Mouse (Mus musculus) hematopoietic stem cell, adult 5-6 weeks (primary cell): Measurements from ENCODE around the gene Lct. TPM values are rescaled to one million over a fixed set of nuclear protein-coding genes. Genes with fewer than 3 reads are reported as not detected.
A peak's percentile ranks its signal among the peaks of the same experiment; 100 is the strongest.
"Not testable (repeated sequence)": the region's sequence is repeated elsewhere in the genome, so short reads cannot be mapped to it uniquely, and the experiment has no call there.

Source experiments
- ATAC-seq, 2 experiments: fragments of 125-278 bp in 1 of 2; replicated peaks in 1 of 2; 2 replicates each; pipeline ENCODE4 v1.8.0; 2016 to 2017; ENCODE audit warnings: inconsistent platforms in 2 of 2, mild to moderate bottlenecking in 2 of 2, moderate number of reproducible peaks in 2 of 2, low read depth in 1 of 2, moderate TSS enrichment in 1 of 2; ENCODE audit not compliant: low FRiP score in 2 of 2, poor library complexity in 2 of 2, severe bottlenecking in 2 of 2, insufficient read depth in 1 of 2, low TSS enrichment in 1 of 2
- total RNA-seq: library from RNA; stranded (forward); fragments of 172-1452, 232-1000 nt; gene quantifications from 2 replicates; pipeline ENCODE4 v1.2.3, GENCODE M21; 2017

The Lct gene
- total RNA-seq, 1 experiment from 2014 or later, result 0.10 TPM

- peak; percentile 93 to 96 for ATAC-seq
These were observed 13.5 kb downstream of the Lct start for GRCm38 (mm10) chr1:128314665-128315064.

GRCm38 (mm10) chr1:128309043-128309442 is 19.1 kb downstream of the Lct start:
- ATAC-seq, result no peak

GRCm38 (mm10) chr1:128303900-128304299 is 24.2 kb downstream of the Lct start:
- no peak for ATAC-seq

GRCm38 (mm10) chr1:128295717-128296528 is 32.2 kb downstream of the Lct start:
- ATAC-seq, result no peak

- ATAC-seq, result no peak
These were observed 32.8 kb downstream of the Lct start for GRCm38 (mm10) chr1:128295296-128295695.

- ATAC-seq, result no peak
These were observed 34.6 kb downstream of the Lct start for GRCm38 (mm10) chr1:128293524-128293923.

GRCm38 (mm10) chr1:128290295-128290694 is 37.8 kb downstream of the Lct start:
- ATAC-seq, result no peak

- ATAC-seq, result no peak
These were observed 43.0 kb downstream of the Lct start for GRCm38 (mm10) chr1:128285136-128285535.

GRCm38 (mm10) chr1:128284157-128284690 is 43.9 kb downstream of the Lct start:
- ATAC-seq, result peak in 1 of 2 experiments; percentile 53; a peak in 2 of 4 replicates

- no peak for ATAC-seq
These were observed 45.2 kb downstream of the Lct start for GRCm38 (mm10) chr1:128282924-128283323.

GRCm38 (mm10) chr1:128281753-128282152 is 46.4 kb downstream of the Lct start:
- ATAC-seq, result no peak

- ATAC-seq, result no peak
These were observed 49.6 kb downstream of the Lct start for GRCm38 (mm10) chr1:128278563-128278962.

- ATAC-seq, result no peak
These were observed 52.2 kb downstream of the Lct start for GRCm38 (mm10) chr1:128275908-128276307.

GRCm38 (mm10) chr1:128270731-128271130 is 57.4 kb downstream of the Lct start:
- ATAC-seq, result no peak

GRCm38 (mm10) chr1:128267061-128267460 is 61.1 kb downstream of the Lct start:
- not testable (repeated sequence) for ATAC-seq

GRCm38 (mm10) chr1:128244727-128245355 is 83.3 kb downstream of the Lct start:
- ATAC-seq, result peak; percentile 29 to 52

- peak; percentile 93 to 98 for ATAC-seq
These were observed 84.0 kb downstream of the Lct start for GRCm38 (mm10) chr1:128243996-128244726.

- no peak for ATAC-seq
These were observed 84.5 kb downstream of the Lct start, which contains the start of gene Ubxn4 for GRCm38 (mm10) chr1:128243627-128243995. TSS of gene Ubxn4 (plus strand) at chr1:128243964.
